In genomic region chr1:79746056-79746455, GRCm38 (mm10) we compare ENCODE assay signal across 10 mouse cellular contexts. TPM values are rescaled to one million over a fixed set of nuclear protein-coding genes. Genes with fewer than 3 reads are reported as not detected.
DNase-seq lines count a peak whose midpoint lies in the region; ATAC-seq and TF ChIP-seq lines count a peak whose summit lies in the region.
"Had no signal": no experiment of that assay in that cellular context is flagged by ENCODE, and none has a peak within 500 bp of the region (broad histone marks: within the 10 kb centered on the region; RNA-seq: fewer than 3 reads in every experiment).

No protein-coding gene starts in this region.

- no peaks in the 10 kb centered on the region for H3K27me3 ChIP-seq in heart, embryonic 13.5 days (replicated peaks)
- no peaks in the 10 kb centered on the region for H3K27me3 ChIP-seq in thymus, adult 2 months (ENCODE audit: control insufficient read depth, insufficient read depth, low read length)
- H3K27me3 ChIP-seq: neural tube, embryonic 13.5 days had no signal

- no peak for TF ChIP-seq CTCF in embryonic fibroblast, embryonic 13.5 days (IDR thresholded peaks at IDR 0.05; ENCODE audit: borderline replicate concordance, insufficient read depth, low read length)
- TF ChIP-seq CTCF in thymus, adult 2 months (IDR thresholded peaks at IDR 0.05; ENCODE audit: borderline replicate concordance, control insufficient read depth, extremely low read depth, insufficient read depth, low read length, poor library complexity), result no peak

- no peak for ATAC-seq in heart, embryonic 13.5 days (ENCODE audit: extremely low read depth, insufficient number of reproducible peaks, low FRiP score, low TSS enrichment)

- peaks cover 13% of the 10 kb centered on the region for H3K4me1 ChIP-seq in embryonic fibroblast, embryonic 13.5 days (ENCODE audit: control insufficient read depth, insufficient read depth, low read length)
- H3K4me1 ChIP-seq in heart, embryonic 13.5 days, result peaks cover 27% of the 10 kb centered on the region
- H3K4me1 ChIP-seq in thymus, adult 2 months (replicated peaks; ENCODE audit: control insufficient read depth, insufficient read depth, low read length), result peaks cover under 1% of the 10 kb centered on the region

- H3K9ac ChIP-seq in heart, embryonic 13.5 days, result no peak overlapping the region
- H3K9ac ChIP-seq: neural tube, embryonic 13.5 days had no signal

- TF ChIP-seq POLR2A in embryonic fibroblast, embryonic 13.5 days (IDR thresholded peaks at IDR 0.05; ENCODE audit: low read depth, low read length), result no peak
- no peak for TF ChIP-seq POLR2A in thymus, adult 2 months (IDR thresholded peaks at IDR 0.05; ENCODE audit: control insufficient read depth, extremely low read depth, insufficient read depth, low read length, poor library complexity)

- H3K27ac ChIP-seq in embryonic fibroblast, embryonic 13.5 days (ENCODE audit: insufficient read depth, low read length), result peak overlapping the region; percentile 92
- peak overlapping the region; percentile 59 for H3K27ac ChIP-seq in heart, embryonic 13.5 days (replicated peaks)
- no peak overlapping the region for H3K27ac ChIP-seq in thymus, adult 2 months (ENCODE audit: control insufficient read depth, insufficient read depth, low read length)
- H3K27ac ChIP-seq: neural tube, embryonic 13.5 days had no signal

- H3K4me2 ChIP-seq in heart, embryonic 13.5 days, result no peak overlapping the region
- H3K4me2 ChIP-seq: neural tube, embryonic 13.5 days had no signal

- H3K36me3 ChIP-seq in heart, embryonic 13.5 days, result peaks cover 3% of the 10 kb centered on the region; the same call in 1 of the 2 replicates
- no peaks in the 10 kb centered on the region for H3K36me3 ChIP-seq in thymus, adult 2 months (ENCODE audit: control insufficient read depth, insufficient read depth, low read length)

- no peaks in the 10 kb centered on the region for H3K9me3 ChIP-seq in heart, embryonic 13.5 days
- H3K9me3 ChIP-seq: G1E had no signal

- no peak overlapping the region for H3K4me3 ChIP-seq in embryonic fibroblast, embryonic 13.5 days (ENCODE audit: insufficient read depth, low read length)
- no peak overlapping the region for H3K4me3 ChIP-seq in heart, embryonic 13.5 days
- H3K4me3 ChIP-seq in thymus, adult 2 months (ENCODE audit: control insufficient read depth, insufficient read depth, low read length), result no peak overlapping the region
- H3K4me3 ChIP-seq: neural tube, embryonic 13.5 days had no signal

- peak; percentile 65 for DNase-seq in adrenal gland, postnatal 14 days
- DNase-seq in lung, postnatal 10 days, result peak; percentile 76
- no peak for DNase-seq in embryo, embryonic 9.5 days (ENCODE audit: extremely low spot score)
- no peak for DNase-seq in thymus, adult 2 months
- no peak for DNase-seq in spleen, postnatal 36 days (ENCODE audit: low spot score in 2 of 2)
- DNase-seq: thymus, postnatal 36 days had no signal

- WGBS in heart, embryonic 13.5 days, result 42% methylated on average over 4 of the region's 4 CpGs
- WGBS in thymus, adult 2 months, result 92% methylated on average over 4 of the region's 4 CpGs

RNA-seq across cellular contexts. Expression of gene Mrpl44, which starts 29.8 kb away (rescaled TPM):
- total RNA-seq in adrenal gland, postnatal 14 days (2021), result 48.7 and 51.3 TPM in 2 replicates
- 14.2 and 17.3 TPM in 2 replicates for polyA plus RNA-seq in embryonic fibroblast, embryonic 13.5 days (2011; ENCODE audit: insufficient read length, low read depth, missing spikeins)
- polyA plus RNA-seq in heart, embryonic 13.5 days (2015; fragmentation: Nextera tagmentation; extraction: Ambion mirVana), result 43.3 and 49.1 TPM in 2 replicates
- 15.1 and 16.4 TPM in 2 replicates for polyA plus RNA-seq in thymus, adult 2 months (2012; rRNA removed)

RNA-seq across cellular contexts. Expression of gene Wdfy1, which starts 29.9 kb away (rescaled TPM):
- 36.5 and 41.0 TPM in 2 replicates for total RNA-seq in adrenal gland, postnatal 14 days (2021)
- polyA plus RNA-seq in embryonic fibroblast, embryonic 13.5 days (2011; ENCODE audit: insufficient read length, low read depth, missing spikeins), result 76.3 and 89.7 TPM in 2 replicates
- 30.1 and 31.8 TPM in 2 replicates for polyA plus RNA-seq in heart, embryonic 13.5 days (2015; fragmentation: Nextera tagmentation; extraction: Ambion mirVana)
- polyA plus RNA-seq in thymus, adult 2 months (2012; rRNA removed), result 23.3 and 24.4 TPM in 2 replicates

Comparison
In these comparisons a context has a peak if more than half of its experiments do, and no peak if none do; other contexts are left out.
1. DNase-seq: peak in adrenal gland, postnatal 14 days (single experiment) and lung, postnatal 10 days (single experiment); none in embryo, embryonic 9.5 days (single experiment), thymus, adult 2 months (single experiment) and spleen, postnatal 36 days (0 of 2).